Mouse (Mus musculus) thymus, postnatal 0 days (tissue): ENCODE results near the gene Auts2. TPM values are rescaled to one million over a fixed set of nuclear protein-coding genes. Genes with fewer than 3 reads are reported as not detected.

ENCODE experiments used
- DNase-seq: peaks from one replicate; pipeline ENCODE4 v3.0.0-alpha.2; 2015; ENCODE audit warnings: low spot score
- polyA plus RNA-seq: library from polyadenylated mRNA; unstranded; fragments of >200 nt; fragmentation: Nextera tagmentation; extraction: Ambion mirVana; gene quantifications from 2 replicates; pipeline ENCODE4 v1.2.1, GENCODE M21; 2015

Gene Auts2
- polyA plus RNA-seq, 1 experiment from 2014 or later: 2.8 TPM

GRCm38 (mm10) chr5:132391831-132392763 is 151.0 kb downstream of the Auts2 start:
- DNase-seq: no peak

- no peak for DNase-seq
Measured at GRCm38 (mm10) chr5:132388746-132389145, 154.4 kb downstream of the Auts2 start.

- no peak for DNase-seq
Measured at GRCm38 (mm10) chr5:132385244-132385855, 157.8 kb downstream of the Auts2 start.

DNA sequence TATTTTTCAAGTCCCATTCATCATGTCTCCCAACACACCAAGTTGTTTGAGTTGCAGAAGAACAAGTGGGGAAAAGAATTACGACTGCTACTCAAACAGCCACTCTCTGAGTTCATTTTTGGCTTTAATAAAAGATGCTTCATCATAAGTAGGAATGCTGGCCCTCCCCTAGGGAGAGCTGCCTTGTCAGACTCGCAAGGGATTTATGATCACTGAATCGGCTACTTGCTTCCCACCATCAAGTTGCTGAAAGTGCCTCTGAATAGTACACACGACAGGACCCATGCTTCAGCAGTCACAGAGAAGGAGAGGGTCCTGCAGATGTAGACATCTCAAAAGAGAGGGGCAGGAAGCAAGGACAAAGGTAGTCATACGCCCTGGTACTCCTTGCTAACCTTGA is 162.9 kb downstream of the Auts2 start:
- no peak for DNase-seq

GRCm38 (mm10) chr5:132378977-132379376 is 164.2 kb downstream of the Auts2 start:
- no peak for DNase-seq

GRCm38 (mm10) chr5:132375130-132375529 is 168.0 kb downstream of the Auts2 start:
- no peak for DNase-seq

DNA sequence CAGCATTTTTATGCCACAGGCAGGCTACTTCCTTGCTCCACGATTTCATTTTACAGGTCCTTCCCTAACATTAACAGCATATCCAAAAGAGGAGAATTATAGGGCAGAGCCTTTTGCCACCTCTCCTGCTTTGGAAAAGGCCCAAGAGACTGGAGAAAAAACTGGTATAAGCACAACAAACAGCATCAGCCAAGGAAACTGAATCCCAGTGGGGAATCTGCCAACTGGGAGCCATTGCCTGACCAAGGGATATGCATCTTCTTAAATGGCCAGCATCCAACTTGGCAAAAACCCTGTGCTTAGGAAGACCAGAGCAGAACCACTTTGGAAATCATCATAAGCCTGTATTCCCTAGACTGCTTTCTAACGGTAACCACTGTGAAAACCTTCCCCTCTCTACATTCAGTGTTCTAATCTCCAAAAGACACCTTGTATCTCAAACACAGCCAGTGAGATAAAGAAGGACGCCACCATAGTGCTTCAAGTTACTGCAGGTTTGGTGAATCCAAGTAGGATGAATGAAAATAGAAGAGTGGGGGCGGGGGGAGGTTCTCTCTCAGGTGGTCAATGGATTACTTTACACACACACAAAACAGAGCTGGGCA is 169.6 kb downstream of the Auts2 start:
- DNase-seq: no peak

- DNase-seq: no peak
Measured at GRCm38 (mm10) chr5:132372605-132373004, 170.5 kb downstream of the Auts2 start.

GRCm38 (mm10) chr5:132368678-132369088 is 174.5 kb downstream of the Auts2 start:
- DNase-seq: no peak

DNA sequence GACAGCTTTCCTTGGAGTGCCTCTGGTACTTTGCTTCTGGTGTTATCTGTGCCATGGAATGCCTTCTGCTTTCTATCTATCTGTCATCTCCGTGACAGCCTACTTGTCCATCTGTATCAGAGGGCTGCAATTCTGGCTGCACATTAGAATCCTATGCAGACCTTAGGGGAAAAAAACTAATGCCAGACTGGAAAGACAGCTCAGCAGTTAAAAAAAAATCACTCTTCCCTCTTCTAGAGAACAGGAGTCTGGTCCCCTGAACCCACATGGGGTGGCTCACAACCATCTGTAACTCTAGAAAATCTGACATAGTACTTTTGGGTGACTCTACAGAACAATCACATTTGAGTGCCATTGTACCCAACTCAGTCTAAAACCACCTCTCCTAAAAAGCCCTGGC is 181.9 kb downstream of the Auts2 start:
- no peak for DNase-seq

GRCm38 (mm10) chr5:132357726-132358125 is 185.4 kb downstream of the Auts2 start:
- no peak for DNase-seq

DNA sequence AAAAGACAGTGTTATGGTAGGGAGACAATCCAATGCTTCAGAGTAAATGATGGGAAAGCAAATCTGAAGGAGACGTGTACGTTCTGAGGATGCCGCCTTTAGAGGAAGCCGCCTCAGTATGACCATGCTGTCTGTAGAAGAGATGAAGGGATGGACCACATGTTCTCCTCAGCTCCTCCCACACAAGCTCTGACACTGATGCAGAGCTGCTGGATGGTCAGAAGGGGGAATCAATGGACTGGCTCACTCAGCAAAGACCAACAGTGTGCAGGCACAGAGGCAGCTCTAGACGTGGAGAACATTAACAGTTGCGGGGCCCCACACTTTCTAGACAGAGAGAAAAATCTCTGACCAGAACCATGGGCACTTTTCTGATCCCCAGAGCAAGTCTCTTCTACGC is 187.2 kb downstream of the Auts2 start:
- DNase-seq: no peak

- no peak for DNase-seq
Measured at GRCm38 (mm10) chr5:132352437-132352836, 190.7 kb downstream of the Auts2 start.

DNA sequence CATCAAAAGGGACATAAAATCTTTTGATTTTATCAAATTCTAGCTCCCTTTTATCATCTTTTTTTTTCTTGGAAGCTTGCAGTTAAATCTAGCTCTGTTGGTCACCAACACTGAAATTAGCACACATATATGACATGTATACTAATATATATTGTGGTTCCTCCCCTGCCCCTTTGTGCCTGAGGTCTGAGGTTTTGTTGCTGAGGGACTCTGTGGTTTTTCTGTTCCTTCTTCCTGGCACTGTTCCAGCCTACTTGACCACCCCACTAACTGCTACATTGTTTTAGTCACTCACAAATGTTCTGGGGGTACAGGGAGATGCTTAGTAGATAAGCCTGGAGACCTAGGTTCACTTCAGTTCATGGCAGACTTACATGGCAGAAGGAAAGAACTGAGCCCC is 192.0 kb downstream of the Auts2 start:
- no peak for DNase-seq

DNA sequence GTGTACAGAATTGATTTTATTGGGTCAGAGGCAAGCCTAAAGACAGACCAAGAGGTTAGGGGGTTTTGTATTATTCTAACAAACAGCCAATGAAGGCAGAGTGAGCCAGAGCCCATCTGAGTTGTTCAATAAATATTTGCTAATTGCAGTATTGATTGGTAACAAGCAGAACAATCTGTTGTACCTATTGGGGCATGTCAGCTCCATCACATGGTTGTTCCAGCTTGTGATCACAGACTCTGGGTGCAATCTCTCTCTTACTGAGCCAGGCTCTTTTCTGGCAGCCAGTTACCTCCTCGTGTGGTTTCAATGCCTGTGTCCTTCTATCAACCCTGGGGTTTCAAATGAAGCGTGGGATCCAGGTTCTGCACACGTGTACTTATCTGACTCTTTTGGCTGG is 201.8 kb downstream of the Auts2 start:
- no peak for DNase-seq

DNA sequence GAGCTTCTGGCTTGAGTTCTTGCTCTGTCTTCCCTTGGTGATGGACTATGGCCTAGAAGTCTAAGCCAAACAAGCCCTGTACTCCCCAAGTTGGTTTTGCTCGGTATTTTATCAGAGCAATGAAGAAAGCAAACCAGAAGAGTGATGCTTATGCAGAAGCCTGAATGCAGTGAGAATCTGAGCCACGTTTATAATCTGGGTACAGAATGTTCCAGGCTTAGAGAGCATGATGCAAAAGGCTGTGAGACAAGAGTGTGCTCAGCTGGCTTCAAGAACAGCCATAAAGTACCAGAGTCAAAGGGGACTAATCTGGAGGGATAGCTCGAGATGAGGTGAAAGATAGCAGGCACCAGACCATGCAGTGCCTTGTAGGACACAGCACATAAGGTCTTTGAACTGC is 205.5 kb downstream of the Auts2 start:
- no peak for DNase-seq

DNA sequence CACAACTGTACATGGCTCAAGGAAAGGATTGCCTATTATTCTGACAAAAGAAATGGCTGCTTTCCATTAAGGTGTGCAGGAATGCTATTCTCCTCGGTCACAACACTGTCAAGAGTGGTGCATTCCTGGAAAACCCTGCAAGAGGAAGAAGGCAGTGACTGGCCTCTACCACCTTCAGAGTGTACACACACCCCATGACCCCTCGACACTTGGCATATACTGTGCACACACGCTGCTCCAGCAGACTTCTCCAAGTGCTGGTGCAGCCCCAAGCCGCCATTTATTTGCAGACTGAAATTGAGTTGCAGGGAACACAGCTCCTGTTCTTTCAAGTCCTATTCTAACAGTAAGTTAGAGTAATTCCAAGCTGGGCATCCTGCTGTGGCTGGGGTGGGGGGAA is 207.4 kb downstream of the Auts2 start:
- no peak for DNase-seq

GRCm38 (mm10) chr5:132334796-132335195 is 208.3 kb downstream of the Auts2 start:
- DNase-seq: no peak

DNA sequence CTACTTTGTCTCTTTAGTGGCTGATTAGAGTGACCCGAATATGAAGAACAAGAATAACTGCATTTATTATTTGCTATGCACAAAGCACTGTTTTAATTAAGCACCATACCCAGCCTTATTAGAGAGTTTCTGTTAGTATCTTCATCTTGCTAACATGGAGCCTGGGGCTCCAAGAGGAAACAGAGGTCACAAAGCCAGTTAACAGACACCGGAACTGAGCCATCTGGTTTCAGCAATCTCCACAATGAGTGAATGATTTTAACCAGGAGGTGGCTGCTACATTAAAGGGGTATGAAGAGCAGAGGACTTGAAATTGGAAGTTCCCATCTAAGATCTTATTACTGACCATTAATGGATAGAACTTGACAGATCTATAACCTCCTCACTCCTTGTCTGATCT is 209.4 kb downstream of the Auts2 start:
- no peak for DNase-seq

GRCm38 (mm10) chr5:132332521-132332920 is 210.6 kb downstream of the Auts2 start:
- DNase-seq: no peak

DNA sequence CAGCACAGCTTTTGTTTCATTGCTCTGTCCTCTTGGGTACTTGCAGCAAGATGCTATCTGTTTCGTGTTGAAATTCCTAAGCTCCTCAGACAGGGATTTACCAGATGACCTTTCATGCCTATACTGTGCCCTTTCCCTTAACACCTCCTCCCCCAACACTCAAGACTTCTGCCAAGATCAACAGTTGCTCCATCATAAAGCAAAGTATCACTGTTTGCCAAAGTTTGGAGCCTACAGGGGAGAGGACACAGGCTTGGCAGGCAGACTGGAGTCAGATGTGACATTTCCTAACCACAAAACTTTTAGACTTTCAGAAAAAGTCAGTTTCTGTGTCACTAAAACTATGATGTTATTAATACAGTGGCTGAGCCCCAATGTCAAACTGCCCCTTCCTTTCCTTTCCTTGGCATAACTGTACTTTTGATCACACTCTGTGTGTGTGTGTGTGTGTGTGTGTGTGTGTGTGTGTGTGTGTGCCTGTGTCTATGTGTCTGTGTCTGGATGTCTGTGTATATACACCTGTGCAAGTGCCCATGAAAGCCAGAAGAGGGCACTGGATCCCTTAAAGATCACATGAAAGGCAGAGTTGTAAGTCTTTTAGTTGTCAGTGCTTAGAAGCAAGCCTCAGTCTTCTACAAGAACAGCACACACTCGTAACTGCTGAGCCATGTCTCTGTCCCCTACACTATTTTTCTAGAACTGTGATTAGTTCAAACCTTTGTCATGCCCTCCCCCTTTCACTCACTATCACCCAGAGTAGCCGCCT is 213.8 kb downstream of the Auts2 start:
- DNase-seq: no peak
